Mouse (Mus musculus) lung, adult 2 months (tissue): ENCODE data around the gene Fdx1.

Source experiments
- CTCF ChIP-seq: fragments of 200-500 bp; IDR thresholded peaks from 2 replicates; pipeline ENCODE4 v1.5.1; 2011; ENCODE audit warnings: mild to moderate bottlenecking, low read length, control low read depth; ENCODE audit not compliant: insufficient read depth
- POLR2A ChIP-seq: fragments of 200-500 bp; IDR thresholded peaks from 2 replicates; pipeline ENCODE4 v1.6.1; 2011; ENCODE audit warnings: low read depth, mild to moderate bottlenecking, control low read depth, low read length, borderline replicate concordance; ENCODE audit errors: extremely low read depth

DNA sequence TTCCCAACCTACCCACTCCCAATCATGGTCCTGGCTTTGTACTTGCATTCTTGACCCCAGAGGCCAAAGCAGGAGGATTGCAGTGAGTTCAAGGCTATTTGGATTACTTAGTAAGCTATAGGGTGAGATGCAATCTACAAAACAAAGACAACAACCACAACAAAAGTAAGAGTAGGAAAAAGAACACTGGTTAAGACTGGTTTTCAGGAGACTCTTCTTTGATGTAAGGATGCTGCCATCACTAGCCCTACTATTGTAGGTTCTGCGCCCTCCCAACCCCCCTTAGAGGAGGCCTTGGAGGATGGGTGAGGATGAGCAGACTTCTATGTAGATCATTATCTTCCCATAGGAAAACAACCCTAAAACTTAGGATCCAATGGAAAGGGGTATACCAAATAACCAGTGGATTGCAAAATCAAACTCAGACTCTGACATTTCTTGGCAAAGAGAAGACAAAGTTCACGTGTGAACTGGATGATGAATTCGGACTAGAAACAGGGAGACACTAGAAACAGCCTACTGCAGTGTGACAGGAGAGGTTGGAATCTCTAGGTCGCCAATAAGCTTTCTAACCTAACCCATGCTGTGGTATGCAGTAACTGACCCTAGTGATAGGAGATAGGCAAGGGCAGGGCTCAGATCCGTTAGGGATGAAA is 49.6 kb upstream of the Fdx1 start:
- TF ChIP-seq CTCF = no peak
- TF ChIP-seq POLR2A = no peak
